Comparison of ENCODE assay signal across 21 mouse cellular contexts in genomic region chr7:81169351-81169750, GRCm38 (mm10). TPM values are rescaled to one million over a fixed set of nuclear protein-coding genes. Genes with fewer than 3 reads are reported as not detected.
A peak's percentile ranks its signal among the peaks of the same experiment; 100 is the strongest.
DNase-seq lines count a peak whose midpoint lies in the region; ATAC-seq and TF ChIP-seq lines count a peak whose summit lies in the region.
"Had no signal": no experiment of that assay in that cellular context is flagged by ENCODE, and none has a peak within 500 bp of the region (broad histone marks: within the 10 kb centered on the region; RNA-seq: fewer than 3 reads in every experiment).

No protein-coding gene starts in this region.

- H3K4me3 ChIP-seq in lung, embryonic 14.5 days (ENCODE audit: low read depth, low read length) = no peak overlapping the region
- H3K4me3 ChIP-seq in lung, postnatal 0 days (ENCODE audit: low read depth, low read length) = no peak overlapping the region
- no peak overlapping the region for H3K4me3 ChIP-seq in kidney, embryonic 15.5 days (replicated peaks)
- H3K4me3 ChIP-seq: embryonic facial prominence, embryonic 10.5 days; embryonic facial prominence, embryonic 12.5 days; forebrain, embryonic 15.5 days had no signal

- H3K27ac ChIP-seq in lung, embryonic 14.5 days (ENCODE audit: low read depth) = no peak overlapping the region
- no peak overlapping the region for H3K27ac ChIP-seq in lung, postnatal 0 days (ENCODE audit: low read length)
- no peak overlapping the region for H3K27ac ChIP-seq in kidney, embryonic 15.5 days
- H3K27ac ChIP-seq: embryonic facial prominence, embryonic 10.5 days; embryonic facial prominence, embryonic 12.5 days; forebrain, embryonic 15.5 days had no signal

- H3K9me3 ChIP-seq in lung, embryonic 14.5 days (ENCODE audit: low read depth, low read length) = peaks cover 5% of the 10 kb centered on the region; the same call in 1 of the 2 replicates
- H3K9me3 ChIP-seq in lung, postnatal 0 days (ENCODE audit: low read length) = no peaks in the 10 kb centered on the region
- H3K9me3 ChIP-seq in kidney, embryonic 15.5 days (replicated peaks) = 0 out of 2 replicates have a peak, but pooled peaks cover 3% of the 10 kb centered on the region
- H3K9me3 ChIP-seq: embryonic facial prominence, embryonic 10.5 days; embryonic facial prominence, embryonic 12.5 days had no signal

- H3K4me1 ChIP-seq in lung, embryonic 14.5 days (ENCODE audit: insufficient read depth) = no peaks in the 10 kb centered on the region
- no peaks in the 10 kb centered on the region for H3K4me1 ChIP-seq in lung, postnatal 0 days (ENCODE audit: insufficient read depth, low read depth, low read length)
- H3K4me1 ChIP-seq in kidney, embryonic 15.5 days = no peaks in the 10 kb centered on the region
- H3K4me1 ChIP-seq: embryonic facial prominence, embryonic 10.5 days; embryonic facial prominence, embryonic 12.5 days; forebrain, embryonic 15.5 days had no signal

- no peak for TF ChIP-seq EP300 in lung, postnatal 0 days (IDR thresholded peaks at IDR 0.05)

- 61% methylated on average over 7 of the region's 7 CpGs for WGBS in lung, embryonic 14.5 days
- WGBS in lung, postnatal 0 days = 62% methylated on average over 7 of the region's 7 CpGs
- WGBS in kidney, embryonic 15.5 days = 73% methylated on average over 7 of the region's 7 CpGs

- no peak for ATAC-seq in lung, embryonic 14.5 days (ENCODE audit: insufficient read depth)
- no peak for ATAC-seq in lung, postnatal 0 days
- no peak for ATAC-seq in kidney, embryonic 15.5 days (replicated peaks; ENCODE audit: low FRiP score)
- ATAC-seq: forebrain, embryonic 15.5 days; forebrain, postnatal 0 days had no signal

- no peak overlapping the region for H3K9ac ChIP-seq in lung, embryonic 14.5 days
- H3K9ac ChIP-seq in lung, postnatal 0 days (replicated peaks; ENCODE audit: low read depth) = no peak overlapping the region
- H3K9ac ChIP-seq in kidney, embryonic 15.5 days = no peak overlapping the region
- H3K9ac ChIP-seq: embryonic facial prominence, embryonic 12.5 days; forebrain, embryonic 15.5 days; forebrain, postnatal 0 days had no signal

- no peaks in the 10 kb centered on the region for H3K27me3 ChIP-seq in lung, embryonic 14.5 days (ENCODE audit: insufficient read depth, low read length)
- H3K27me3 ChIP-seq in lung, postnatal 0 days (replicated peaks; ENCODE audit: insufficient read depth, low read length) = no peaks in the 10 kb centered on the region
- peaks cover 4% of the 10 kb centered on the region; the same call in 1 of the 2 replicates for H3K27me3 ChIP-seq in kidney, embryonic 15.5 days
- H3K27me3 ChIP-seq: embryonic facial prominence, embryonic 12.5 days; forebrain, embryonic 15.5 days had no signal

- H3K36me3 ChIP-seq in lung, embryonic 14.5 days (ENCODE audit: insufficient read depth) = no peaks in the 10 kb centered on the region
- no peaks in the 10 kb centered on the region for H3K36me3 ChIP-seq in lung, postnatal 0 days (ENCODE audit: insufficient read depth, low read length)
- no peaks in the 10 kb centered on the region for H3K36me3 ChIP-seq in kidney, embryonic 15.5 days
- H3K36me3 ChIP-seq: embryonic facial prominence, embryonic 10.5 days; embryonic facial prominence, embryonic 12.5 days; forebrain, embryonic 15.5 days had no signal

- DNase-seq in lung, embryonic 14.5 days = peak; percentile 53
- DNase-seq in lung, postnatal 0 days (ENCODE audit: low spot score) = no peak
- DNase-seq in 416B (ENCODE audit: low read depth) (peak; percentile 9), NIH3T3 (ENCODE audit: low read depth) (peak; percentile 82), liver (no peak)
- no peak for DNase-seq in layer of hippocampus, postnatal 14 days (ENCODE audit: low spot score in 2 of 2)
- DNase-seq: adrenal gland, adult 8-10 months; adrenal gland, postnatal 14 days; adrenal gland, postnatal 36 days; cerebellum, adult 11-12 months; cerebellum, adult 2 months; cerebellum, adult 9-10 months; cerebellum, postnatal 10 days; cerebellum, postnatal 25 days; forebrain, postnatal 0 days had no signal

- no peak overlapping the region for H3K4me2 ChIP-seq in lung, embryonic 14.5 days
- no peak overlapping the region for H3K4me2 ChIP-seq in lung, postnatal 0 days (replicated peaks; ENCODE audit: low read depth, low read length)
- H3K4me2 ChIP-seq in kidney, embryonic 15.5 days = no peak overlapping the region
- H3K4me2 ChIP-seq: embryonic facial prominence, embryonic 12.5 days; forebrain, embryonic 15.5 days had no signal

- no peak for TF ChIP-seq CTCF in lung, embryonic 14.5 days (IDR thresholded peaks at IDR 0.05; ENCODE audit: low read depth)
- TF ChIP-seq CTCF in lung, postnatal 0 days (IDR thresholded peaks at IDR 0.05) = no peak

RNA-seq across cellular contexts. Expression of gene Pde8a, which starts 44.0 kb away (rescaled TPM):
- 6.2 and 6.8 TPM in 2 replicates for polyA plus RNA-seq in lung, embryonic 14.5 days (2014; fragmentation: Nextera tagmentation; extraction: Ambion mirVana)
- polyA plus RNA-seq in lung, postnatal 0 days (2015; fragmentation: Nextera tagmentation; extraction: Ambion mirVana) = 6.1 and 6.5 TPM in 2 replicates
- polyA plus RNA-seq in kidney, embryonic 15.5 days (2015; fragmentation: Nextera tagmentation; extraction: Ambion mirVana) = 5.7 and 6.2 TPM in 2 replicates
- 1 to 10 TPM; 2.7 to 3.1 TPM for total RNA-seq in layer of hippocampus, postnatal 14 days (2021)

RNA-seq across cellular contexts. Expression of gene Slc28a1, which starts 54.8 kb away (rescaled TPM):
- not detected in 2 replicates for polyA plus RNA-seq in lung, embryonic 14.5 days (2014; fragmentation: Nextera tagmentation; extraction: Ambion mirVana)
- polyA plus RNA-seq in lung, postnatal 0 days (2015; fragmentation: Nextera tagmentation; extraction: Ambion mirVana) = 0.05 and 0.06 TPM in 2 replicates
- 0.13 and 0.49 TPM in 2 replicates for polyA plus RNA-seq in kidney, embryonic 15.5 days (2015; fragmentation: Nextera tagmentation; extraction: Ambion mirVana)
- not detected for total RNA-seq in layer of hippocampus, postnatal 14 days (2021)
- total RNA-seq: adrenal gland, adult 8-10 months had no signal
- polyA plus RNA-seq: embryonic facial prominence, embryonic 12.5 days; embryonic facial prominence, embryonic 14.5 days; forebrain, embryonic 11.5 days; forebrain, embryonic 15.5 days had no signal

Comparison
In these comparisons a context has a peak if more than half of its experiments do, and no peak if none do; other contexts are left out.
1. DNase-seq: peak in lung, embryonic 14.5 days (single experiment), 416B (single experiment) and NIH3T3 (single experiment); none in lung, postnatal 0 days (single experiment), liver (single experiment) and layer of hippocampus, postnatal 14 days (0 of 2).